Mouse (Mus musculus) T-helper 2 cell (primary cell): Measurements from ENCODE around the gene Caln1.
"Not testable (repeated sequence)": the region's sequence is repeated elsewhere in the genome, so short reads cannot be mapped to it uniquely, and the experiment has no call there.

ENCODE experiments used
- in situ Hi-C: fragments of 300-600 bp; cut with MboI, MseI; formaldehyde crosslinking; loops from one replicate; pipeline ENCODE4 v1.15.1; 2025; ENCODE audit warnings: high pct_unique_total_duplicates

The Caln1 gene

DNA sequence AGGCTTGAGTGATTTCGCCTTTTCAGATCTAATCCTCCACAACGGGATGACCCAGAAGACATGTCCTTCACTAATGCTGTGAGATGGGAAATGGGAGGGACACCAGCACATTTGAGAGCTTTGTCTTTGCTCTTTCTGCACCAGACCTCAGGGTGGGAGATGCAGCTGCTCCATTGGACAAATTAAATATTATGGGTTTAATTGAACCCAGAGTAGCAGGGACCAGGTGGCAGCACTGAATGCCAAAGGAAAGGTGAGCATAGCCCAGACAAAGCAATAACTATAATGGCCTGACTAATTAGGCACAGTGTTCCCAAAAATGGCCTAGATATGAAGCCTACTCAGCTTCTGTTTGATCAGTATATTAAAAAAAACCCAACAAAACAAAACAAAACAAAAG lies 158.2 kb downstream of the Caln1 start:
- in situ Hi-C loops = no loop called here

DNA sequence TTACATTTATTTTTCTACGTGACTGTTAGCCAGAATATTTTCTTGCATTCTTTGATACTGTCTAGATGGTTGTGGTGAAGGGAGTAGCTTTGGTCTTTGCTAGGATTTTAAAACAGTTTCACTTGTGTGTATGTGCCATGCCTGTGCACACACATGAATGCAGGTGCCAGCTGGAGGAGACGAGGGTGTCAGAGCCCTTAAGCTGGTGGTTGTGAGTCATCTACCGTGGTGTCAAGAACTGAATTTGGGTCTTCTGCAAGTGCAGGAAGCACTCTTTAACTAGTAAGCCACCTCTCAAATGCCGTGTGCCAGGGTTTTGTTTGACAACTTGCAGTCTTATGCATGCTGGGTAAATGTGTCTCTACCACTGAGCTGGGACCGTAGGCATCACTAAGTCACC lies 178.2 kb downstream of the Caln1 start:
- in situ Hi-C loops = no loop called here

DNA sequence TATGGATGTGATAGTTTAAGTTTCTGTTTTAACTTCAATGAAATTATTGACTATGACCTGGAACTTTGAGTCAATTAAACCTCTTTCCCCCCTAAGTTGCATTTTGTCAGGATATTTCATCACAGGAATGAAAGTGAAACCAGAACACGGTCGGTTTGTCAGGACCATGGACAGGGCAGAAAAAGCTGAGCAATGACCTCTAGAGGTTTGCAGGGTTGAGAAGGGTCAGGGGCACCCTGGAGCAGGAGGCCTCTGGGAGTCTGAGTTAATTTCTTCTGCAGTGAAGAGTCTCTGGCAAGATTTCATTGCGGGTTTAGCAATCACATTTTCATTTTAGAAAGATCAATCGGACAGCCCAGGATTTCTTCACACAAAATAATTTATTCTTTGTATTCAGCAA lies 184.7 kb downstream of the Caln1 start:
- in situ Hi-C loops = no loop called here

DNA sequence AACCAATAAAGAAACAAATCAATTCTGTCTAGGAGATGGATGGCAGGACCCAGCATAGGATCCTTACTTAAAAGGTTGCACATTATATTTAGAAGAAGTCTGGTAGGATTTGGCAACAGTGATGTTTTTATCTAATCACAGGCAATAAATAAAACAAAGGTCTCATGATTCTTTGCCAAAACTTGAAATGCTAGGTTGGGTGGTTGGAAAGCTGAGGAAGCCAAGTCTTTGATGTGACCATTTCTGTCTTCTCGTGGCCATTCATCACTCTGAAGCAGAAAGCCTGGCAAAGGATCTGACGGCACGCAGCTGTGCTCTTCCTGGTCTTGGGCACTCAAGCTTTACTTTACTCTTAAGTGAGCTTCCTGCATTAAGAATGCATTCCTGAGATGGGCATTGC lies 193.9 kb downstream of the Caln1 start:
- in situ Hi-C loops = no loop called here

DNA sequence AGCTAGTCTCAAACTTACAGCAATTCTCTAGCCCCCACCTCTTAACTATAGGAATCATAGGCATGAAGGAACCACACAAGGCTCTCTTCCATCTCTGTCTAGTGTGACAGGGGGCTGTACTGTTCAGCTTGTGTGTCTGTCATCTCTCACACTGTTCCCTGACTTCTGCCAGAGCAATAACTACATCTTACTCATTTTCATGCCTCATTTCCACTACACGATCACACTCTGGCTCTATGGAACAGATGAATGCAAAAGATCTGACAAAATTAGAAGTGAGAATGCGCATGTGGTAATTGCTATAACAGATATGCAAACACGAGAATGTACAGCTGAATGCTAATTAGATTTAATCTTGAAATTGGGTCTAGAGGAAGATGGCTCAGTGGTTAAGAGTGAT lies 196.7 kb downstream of the Caln1 start:
- in situ Hi-C loops = no loop called here

DNA sequence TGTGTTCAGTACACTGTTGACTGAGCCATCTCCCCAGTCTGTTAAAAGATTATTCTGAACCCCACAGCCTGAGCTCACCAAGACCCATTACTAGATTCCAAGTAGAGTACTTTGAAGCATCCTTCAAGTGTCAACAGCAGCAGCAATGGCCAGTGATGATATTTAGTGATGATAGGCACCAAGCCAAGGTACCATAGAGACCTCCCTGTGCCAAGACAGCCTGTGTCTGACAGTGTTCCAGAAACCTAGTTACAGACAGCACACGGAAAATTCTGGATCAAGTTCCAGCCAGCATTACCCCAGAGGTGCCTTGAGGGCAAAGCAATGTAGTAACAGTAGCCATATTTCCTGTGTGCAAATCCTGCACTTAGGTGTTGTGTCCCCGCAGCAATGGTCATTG lies 208.3 kb downstream of the Caln1 start:
- in situ Hi-C loops = no loop called here

DNA sequence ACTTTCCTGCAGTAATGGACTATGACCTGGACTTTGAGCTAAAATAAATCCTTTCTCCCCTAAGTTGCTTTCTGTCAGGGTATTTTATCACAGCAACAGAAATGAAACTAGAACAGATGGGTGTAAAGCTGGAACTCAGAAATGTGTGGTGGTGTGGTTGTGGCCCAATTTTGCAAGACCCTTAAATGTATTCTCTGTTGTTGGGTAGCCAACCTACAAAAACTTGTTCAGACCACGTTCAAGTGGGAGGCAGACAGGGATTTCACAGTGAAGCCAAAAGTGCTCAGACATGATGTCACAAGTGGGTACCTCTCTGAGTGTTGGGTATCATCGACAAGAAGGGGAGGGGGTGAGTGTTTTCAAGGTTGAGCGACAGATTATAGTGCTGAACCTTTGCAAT lies 214.8 kb downstream of the Caln1 start:
- in situ Hi-C loops = no loop called here

DNA sequence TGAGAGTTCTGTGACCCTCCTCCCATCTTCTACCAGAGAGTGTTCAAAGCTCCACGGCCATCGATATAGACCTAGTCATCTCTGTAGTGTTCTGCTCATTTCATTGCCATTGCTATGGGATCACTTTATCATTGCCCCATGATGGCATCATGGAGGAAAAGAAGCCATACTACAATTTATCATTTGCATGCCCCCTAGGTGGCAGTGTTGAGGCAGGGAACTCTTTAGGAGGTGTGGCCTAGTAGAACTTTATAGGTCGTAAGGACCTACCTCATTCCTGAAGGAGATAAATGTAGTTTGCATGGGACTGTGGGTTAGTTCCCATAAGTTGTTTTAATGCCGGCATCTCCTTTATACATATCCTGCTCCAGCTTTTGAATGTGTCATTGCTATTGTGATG lies 217.0 kb downstream of the Caln1 start:
- in situ Hi-C loops = no loop called here

DNA sequence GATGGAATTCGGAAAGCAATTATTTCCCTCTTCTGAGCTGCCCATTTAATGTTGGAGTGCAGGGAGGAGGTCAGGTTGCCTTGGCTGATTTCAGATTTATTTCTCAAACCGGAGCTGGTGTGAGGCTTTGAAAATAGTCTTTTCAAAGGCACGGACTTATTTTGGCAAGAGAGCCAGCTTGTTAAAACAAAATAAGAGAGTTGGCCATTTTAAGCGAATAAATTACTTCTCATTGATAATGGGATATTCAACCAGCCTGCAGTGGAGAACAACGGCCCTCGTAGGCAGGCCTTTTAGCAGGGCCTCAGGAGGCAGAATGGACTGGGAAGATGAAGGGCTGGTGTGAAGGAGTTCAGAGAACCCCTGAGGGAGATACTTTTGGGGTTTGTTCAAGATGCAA lies 227.3 kb downstream of the Caln1 start:
- in situ Hi-C loops = no loop called here

DNA sequence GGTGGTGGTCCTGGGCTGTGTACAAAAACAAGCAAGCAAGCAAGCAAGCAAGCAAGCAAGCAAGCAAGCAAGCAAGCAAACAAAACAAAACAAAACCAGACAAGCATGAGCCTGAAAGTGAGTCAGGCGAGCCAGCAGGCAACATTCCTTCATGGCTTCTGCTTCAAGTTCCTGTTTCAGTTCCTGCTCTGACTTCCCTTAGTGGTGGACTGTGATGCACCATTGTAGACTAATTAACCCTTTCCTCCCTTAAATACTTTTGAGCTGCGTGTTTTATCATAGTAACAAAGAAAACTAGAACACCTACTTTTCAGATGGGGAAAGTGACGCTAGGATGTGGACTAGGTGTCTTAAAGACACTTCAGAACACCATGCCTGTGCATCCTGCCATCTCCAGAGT lies 244.4 kb downstream of the Caln1 start:
- in situ Hi-C loops = no loop called here

DNA sequence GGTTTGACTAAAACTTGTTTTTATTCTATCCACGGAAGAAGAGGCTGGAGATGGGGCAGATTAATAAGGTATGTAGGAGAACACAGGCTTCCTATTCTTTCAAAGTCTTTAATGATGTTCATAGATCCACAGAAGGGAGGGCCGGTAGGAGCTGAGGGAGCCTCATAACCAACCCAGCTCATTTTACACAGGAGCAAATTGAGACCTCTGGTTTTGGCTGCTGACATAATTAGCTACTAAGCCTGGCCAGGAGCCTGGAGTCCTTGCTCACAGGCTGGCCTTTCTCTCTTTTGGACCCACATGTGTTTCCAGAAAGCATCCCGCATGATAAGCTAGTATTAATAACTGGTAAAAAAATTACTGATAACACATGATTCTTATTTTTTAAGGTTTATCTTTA lies 245.0 kb downstream of the Caln1 start:
- in situ Hi-C loops = no loop called here

DNA sequence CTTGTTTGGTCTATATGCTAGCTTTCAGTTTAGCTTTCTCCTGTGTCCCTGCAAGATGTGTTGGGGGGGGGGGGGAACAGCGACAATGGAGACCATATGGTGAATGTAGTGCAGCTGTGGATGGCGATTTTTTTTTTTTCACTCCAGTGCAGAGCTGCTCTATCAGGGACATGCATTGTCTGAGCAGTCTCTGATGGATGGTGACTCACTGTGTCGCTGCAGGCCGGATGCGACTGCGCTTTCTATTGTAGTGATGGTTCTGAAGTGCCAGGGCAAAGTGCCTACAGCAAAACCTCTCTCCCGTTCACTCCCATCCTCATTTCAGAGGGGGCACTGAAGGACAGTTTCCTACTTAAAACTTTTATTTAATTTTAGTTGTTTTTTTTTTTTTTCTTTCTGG lies 250.8 kb downstream of the Caln1 start:
- in situ Hi-C loops = no loop called here

DNA sequence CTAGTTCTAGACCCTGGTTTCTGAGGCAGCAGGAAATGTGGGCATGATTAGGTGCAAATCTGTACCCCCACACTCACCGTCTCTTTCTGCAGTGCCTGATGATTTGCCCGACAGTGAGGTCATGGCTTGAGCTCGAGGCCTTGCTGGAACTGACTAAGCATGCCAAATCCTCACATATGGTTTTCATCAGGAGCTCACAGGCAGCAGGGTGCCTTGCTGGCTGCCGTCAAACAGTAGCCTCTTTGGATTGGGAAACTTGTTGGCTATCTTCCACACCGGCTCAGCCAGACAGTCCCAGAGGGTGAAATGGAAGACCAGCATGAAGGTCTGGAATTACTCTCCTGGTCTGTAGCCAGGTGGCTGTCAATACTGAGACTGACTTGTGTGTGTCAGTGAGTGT lies 254.0 kb downstream of the Caln1 start:
- in situ Hi-C loops = no loop called here

DNA sequence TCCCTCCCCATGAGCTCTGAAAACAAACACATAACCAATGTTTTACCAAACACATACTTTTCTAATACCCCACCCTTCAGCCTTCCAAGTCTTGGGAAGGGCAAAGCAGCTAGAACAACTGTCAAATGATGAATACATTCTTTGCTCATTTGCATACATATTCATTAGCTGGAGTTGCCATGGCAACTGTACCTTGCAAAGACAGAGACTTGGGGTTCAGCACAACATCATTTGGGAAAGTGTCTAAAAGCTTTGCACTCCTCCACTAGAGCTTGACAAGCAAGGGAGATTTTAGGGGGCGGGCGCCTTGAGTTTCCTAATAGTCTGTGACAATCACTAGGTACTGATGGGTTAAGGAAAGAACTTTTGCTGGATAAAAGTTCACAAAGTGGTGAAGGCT lies 258.5 kb downstream of the Caln1 start:
- in situ Hi-C loops = no loop called here

DNA sequence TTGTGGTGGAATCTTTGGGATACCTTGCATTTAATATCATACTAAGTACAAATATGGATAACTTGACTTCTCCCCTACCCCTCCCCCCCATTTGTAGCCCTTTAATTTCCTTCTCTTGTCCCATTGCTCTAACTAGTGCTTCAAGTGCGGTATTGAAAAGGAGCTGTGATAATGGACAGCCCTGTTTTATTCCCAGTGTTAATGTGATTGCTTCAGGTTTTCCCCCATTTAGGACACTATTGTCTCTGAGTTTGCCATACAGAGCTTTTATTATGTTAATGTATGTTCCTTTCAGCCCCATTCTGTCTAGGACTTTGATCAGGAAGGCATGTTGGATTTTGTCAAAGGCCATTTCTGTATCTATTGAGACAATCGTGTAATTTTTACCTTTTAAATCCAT lies 266.1 kb downstream of the Caln1 start:
- in situ Hi-C loops = no loop called here

DNA sequence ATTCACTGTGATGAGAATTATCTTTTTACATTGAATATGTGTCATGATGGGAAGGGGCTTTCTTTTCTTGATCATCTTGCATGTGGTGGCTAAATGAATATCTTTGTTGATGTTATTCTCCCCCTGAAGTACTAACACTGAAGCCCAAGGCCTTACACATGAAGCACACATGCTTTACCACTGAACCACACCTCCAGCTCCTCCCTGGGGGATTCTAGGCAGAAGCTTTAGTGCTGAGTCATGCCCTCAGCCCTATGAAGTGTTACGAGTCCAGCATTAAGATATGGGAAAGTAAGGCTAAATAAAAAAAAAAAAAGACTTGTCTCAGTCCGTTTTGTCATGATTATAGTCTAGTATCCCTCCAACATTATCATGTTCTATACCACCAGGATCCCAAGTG lies 272.6 kb downstream of the Caln1 start:
- in situ Hi-C loops = no loop called here

DNA sequence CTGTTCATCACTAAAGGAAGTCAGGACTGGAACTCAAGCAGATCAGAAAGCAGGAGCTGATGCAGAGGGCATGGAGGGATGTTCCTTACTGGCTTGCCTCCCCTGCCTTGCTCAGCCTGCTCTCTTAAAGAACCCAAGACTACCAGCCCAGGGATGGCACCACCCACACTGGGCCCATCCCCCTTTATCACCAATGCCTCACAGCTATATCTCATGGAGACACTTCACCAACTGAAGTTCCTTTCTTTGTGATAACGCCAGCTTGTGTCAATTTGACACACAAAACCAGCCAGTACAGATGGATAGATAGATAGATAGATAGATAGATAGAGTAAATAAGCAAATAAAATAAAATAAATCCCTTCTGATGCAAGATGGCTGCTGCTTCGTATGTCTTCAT lies 276.9 kb downstream of the Caln1 start:
- in situ Hi-C loops = not testable (repeated sequence)

DNA sequence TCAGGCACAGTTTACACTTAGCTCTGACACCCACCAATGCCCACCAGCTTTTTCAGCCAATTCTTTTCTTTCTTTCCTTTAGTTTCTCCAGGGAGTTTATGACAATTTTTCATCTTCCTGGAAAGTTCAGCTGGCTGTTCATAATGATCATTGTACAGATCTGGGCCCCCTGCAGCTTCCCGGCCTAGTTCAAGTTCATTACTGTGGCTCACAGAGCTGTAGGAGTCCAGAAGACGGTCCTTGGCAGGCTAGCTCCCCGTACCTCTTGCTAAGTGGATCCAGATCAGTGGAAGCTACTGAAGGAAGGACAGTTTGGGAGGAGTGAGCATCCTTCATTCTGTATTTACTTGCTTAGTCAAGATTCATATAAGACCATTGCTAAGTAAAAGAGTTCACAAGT lies 288.9 kb downstream of the Caln1 start:
- in situ Hi-C loops = no loop called here

DNA sequence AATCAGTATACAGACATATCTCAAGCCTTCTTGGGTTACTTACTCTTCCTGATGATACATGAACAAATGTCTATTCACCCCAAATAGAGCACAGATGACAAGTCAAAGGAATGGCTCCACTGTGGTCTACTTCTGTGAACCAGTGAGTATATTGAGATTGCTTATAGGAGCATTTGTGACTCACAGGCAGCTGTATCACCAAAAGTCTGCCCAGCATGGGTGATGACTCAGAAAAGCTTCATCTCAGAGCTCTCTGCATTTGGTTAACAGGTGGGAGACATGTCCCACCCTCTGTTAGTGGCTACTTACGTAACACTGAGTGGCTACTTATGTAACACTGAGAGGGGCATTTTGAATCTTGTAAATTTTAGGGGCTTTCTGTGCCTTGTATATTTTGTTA lies 296.8 kb downstream of the Caln1 start:
- in situ Hi-C loops = no loop called here

DNA sequence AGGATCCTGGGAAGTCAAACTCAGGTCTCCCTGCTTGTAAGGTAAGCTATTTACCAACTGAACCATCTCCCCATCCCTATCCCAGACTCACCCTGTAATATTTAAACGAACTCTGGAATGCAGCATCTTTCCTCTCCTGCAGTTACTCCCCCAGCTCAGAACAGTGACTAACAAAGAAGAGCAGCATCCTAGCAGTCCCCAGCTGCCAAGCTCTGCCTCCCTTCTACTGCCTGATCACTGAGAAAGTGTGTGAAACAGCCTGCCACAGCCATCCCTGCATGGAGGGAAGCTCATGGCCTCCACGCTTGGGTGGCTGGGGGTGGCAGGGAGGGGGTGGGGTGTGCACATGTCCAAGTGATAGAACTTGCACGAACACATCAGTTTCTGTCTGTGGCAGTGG lies 303.3 kb downstream of the Caln1 start:
- in situ Hi-C loops = no loop called here

DNA sequence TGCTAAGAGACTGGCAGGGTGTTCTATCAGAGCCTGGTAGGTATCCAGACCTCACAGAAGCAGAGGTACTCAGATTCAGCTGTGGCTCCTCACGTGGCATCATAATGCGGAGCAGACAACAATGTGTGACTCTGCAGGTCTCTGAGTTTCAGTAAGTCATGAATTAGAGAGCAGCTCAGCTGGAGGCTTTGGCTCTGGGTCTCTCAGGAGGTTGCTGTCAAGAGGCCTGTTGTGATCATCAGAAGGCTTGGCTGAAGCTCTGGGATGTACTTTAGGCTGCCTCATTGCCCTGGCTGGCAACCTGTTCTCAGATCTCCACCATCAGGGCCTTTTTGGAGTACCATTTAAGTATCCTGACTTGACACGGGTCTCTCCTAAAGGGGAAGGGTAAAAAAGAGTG lies 303.8 kb downstream of the Caln1 start:
- in situ Hi-C loops = no loop called here

DNA sequence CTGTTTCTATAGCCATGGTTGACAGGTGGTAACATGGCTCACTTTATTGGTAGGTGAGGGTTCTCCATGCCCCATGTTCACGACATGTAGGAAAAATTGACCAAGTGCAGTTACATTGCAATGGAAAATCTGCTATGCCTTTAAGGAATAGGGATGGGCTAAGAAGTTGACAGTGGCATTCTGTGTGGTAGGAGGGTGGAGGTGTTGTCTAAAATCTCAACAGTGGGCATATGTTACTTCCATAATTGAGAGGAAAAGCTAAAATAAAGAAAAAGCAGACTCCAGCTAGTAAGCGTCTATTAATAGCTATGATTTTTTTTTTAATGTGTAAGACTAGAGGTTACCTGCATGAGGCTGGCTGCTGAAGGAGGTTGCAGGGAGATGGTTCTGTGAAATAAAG lies 308.6 kb downstream of the Caln1 start:
- in situ Hi-C loops = no loop called here

DNA sequence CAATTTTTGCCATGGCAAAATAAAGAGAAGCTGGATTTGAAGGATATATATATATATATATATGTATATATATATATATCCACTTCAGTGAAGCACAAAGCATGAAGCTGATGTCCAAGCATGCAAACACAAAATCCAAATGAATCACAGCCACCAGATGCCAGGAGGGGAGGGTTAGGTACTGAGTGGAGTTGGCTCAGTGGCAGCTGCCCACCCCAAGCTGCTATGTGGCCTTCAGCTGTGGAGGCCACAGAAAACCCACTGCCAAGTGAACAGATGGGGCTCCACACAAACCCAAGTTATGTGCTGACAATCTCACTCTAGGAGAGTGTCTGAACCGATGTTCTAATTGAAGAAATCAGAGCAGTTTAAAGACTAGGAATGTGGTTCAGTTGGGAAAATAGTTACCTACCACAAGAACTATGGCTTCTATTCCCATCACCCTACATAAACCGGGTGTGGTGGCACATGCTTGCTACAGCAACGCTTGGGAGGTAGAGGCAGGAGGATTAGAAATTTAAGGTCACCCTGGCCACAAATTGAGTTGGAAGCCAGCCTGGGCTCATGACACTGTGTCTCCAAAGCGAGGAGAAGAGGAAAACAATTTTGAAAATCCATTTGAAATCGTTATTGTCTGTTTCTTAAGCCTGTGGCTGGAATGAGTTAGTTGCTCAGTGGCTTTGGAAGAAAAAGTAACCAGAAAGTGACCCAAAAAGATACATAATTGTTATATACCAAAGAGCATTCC lies 316.8 kb downstream of the Caln1 start:
- in situ Hi-C loops = no loop called here

DNA sequence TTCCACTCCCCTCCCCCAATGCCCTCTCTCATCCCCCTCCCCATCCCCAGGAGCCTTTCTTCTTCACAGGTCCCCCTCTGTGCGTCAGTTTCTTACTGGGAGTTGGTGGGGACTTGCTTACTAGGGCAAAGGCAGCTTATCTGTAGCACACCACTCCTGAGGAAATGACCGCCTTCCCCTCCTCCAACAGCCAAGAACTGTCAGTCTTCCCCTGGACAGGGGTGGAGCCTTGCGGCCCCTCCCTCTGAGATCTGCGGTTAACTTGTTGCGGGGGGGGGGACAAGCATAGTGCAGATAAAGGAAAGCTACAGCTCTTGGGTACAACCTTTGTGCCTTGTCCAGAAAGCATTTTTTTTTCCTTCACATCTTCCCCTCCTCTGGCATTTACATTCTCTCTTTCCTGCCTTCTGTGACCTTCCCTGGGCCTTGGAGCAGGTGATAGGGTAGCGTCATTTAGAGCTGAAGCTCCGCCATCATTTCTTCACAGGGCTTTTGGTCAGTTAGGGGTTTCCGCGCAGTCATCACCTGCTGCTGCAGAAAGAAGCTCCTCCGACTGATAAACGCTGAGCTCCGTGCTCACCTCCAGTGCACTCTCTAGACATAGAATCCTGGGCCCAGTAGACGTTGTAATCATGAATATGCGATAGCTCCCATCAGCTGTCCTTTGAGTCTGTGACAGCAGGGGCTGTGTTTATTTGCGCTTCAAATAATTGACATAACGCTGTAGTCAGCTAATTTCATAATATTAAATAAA lies 319.3 kb downstream of the Caln1 start:
- in situ Hi-C loops = no loop called here
